Mouse (Mus musculus) heart, embryonic 16.5 days (tissue): ENCODE measurements around the gene Cd59b. TPM values are rescaled to one million over a fixed set of nuclear protein-coding genes. Genes with fewer than 3 reads are reported as not detected.
A peak's percentile ranks its signal among the peaks of the same experiment; 100 is the strongest.
"Not testable (repeated sequence)": the region's sequence is repeated elsewhere in the genome, so short reads cannot be mapped to it uniquely, and the experiment has no call there.

Experiments
- ATAC-seq: fragments of 200-750 bp; cut with Nextera tagmentation; replicated peaks from 2 replicates; pipeline ENCODE4 v1.8.0; 2017; ENCODE audit warnings: moderate number of reproducible peaks; ENCODE audit not compliant: insufficient read depth, low FRiP score; ENCODE audit errors: extremely low read depth
- H3K27ac ChIP-seq: fragments of 300-500 bp; sonication (generic); 2 replicates; pipeline ENCODE4 v1.5.1; 2014; ENCODE audit warnings: mild to moderate bottlenecking, low read length, control low read depth, moderate library complexity
- H3K27me3 ChIP-seq: fragments of 300-500 bp; sonication (generic); 2 replicates; pipeline ENCODE4 v1.6.1; 2014; ENCODE audit warnings: low read length, mixed read lengths; ENCODE audit not compliant: control insufficient read depth, insufficient read depth
- H3K36me3 ChIP-seq: fragments of 300-500 bp; sonication (generic); 2 replicates; pipeline ENCODE4 v1.6.1; 2014; ENCODE audit not compliant: control insufficient read depth, insufficient read depth
- H3K4me1 ChIP-seq: fragments of 300-500 bp; sonication (generic); 2 replicates; pipeline ENCODE4 v1.6.1; 2014; ENCODE audit warnings: low read length, mixed read lengths; ENCODE audit not compliant: control insufficient read depth, insufficient read depth
- H3K4me2 ChIP-seq: fragments of 300-500 bp; sonication (generic); 2 replicates; pipeline ENCODE4 v1.6.1; 2014; ENCODE audit warnings: low read depth, mild to moderate bottlenecking, control low read depth, low read length
- H3K4me3 ChIP-seq: fragments of 300-500 bp; sonication (generic); 2 replicates; pipeline ENCODE4 v1.5.1; 2014; ENCODE audit warnings: mild to moderate bottlenecking, control low read depth, low read length
- H3K9ac ChIP-seq: fragments of 300-500 bp; sonication (generic); 2 replicates; pipeline ENCODE4 v1.6.1; 2014; ENCODE audit warnings: low read length, control low read depth
- H3K9me3 ChIP-seq: fragments of 300-500 bp; sonication (generic); replicated peaks from 2 replicates; pipeline ENCODE4 v1.6.1; 2016; ENCODE audit warnings: low read length; ENCODE audit not compliant: control insufficient read depth
- WGBS: fragments of 180-500 bp; shearing (Covaris S2); extraction: QIAGEN DNeasy Blood & Tissue Kit; methylation state at CpG from one replicate; pipeline ENCODE4 v1.1.7; 2014; 5-methylcytosine and 5-hydroxymethylcytosine counted together
- polyA plus RNA-seq: library from polyadenylated mRNA; unstranded; fragments of >200 nt; fragmentation: Nextera tagmentation; extraction: Ambion mirVana; gene quantifications from 2 replicates; pipeline ENCODE4 v1.2.1, GENCODE M21; 2015

Gene Cd59b
- polyA plus RNA-seq, 1 experiment from 2014 or later, result 4.7 TPM

DNA sequence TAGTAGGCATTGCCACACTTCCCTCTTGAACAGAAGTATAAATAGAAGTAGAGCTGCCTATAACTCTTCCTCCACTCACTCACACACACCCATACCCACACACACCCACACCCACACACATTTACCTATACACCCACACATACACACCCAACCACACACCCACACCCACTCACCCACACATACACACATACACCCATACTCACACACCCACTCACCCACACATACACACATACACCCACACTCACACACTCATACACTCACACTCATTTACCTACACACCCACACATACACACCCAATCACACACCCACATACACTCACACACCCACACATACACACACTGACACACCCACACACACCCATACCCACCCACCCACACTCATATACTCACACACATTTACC, 12.8 kb downstream of the Cd59b start:
- no peak overlapping the region for H3K9ac ChIP-seq
- no peaks in the 10 kb centered on the region for H3K36me3 ChIP-seq
- H3K9me3 ChIP-seq, result no peaks in the 10 kb centered on the region
- no peak overlapping the region for H3K4me2 ChIP-seq
- H3K4me3 ChIP-seq, result no peak overlapping the region
- H3K4me1 ChIP-seq, result no peaks in the 10 kb centered on the region
- no peak overlapping the region for H3K27ac ChIP-seq
- H3K27me3 ChIP-seq, result no peaks in the 10 kb centered on the region
- no peak for ATAC-seq

DNA sequence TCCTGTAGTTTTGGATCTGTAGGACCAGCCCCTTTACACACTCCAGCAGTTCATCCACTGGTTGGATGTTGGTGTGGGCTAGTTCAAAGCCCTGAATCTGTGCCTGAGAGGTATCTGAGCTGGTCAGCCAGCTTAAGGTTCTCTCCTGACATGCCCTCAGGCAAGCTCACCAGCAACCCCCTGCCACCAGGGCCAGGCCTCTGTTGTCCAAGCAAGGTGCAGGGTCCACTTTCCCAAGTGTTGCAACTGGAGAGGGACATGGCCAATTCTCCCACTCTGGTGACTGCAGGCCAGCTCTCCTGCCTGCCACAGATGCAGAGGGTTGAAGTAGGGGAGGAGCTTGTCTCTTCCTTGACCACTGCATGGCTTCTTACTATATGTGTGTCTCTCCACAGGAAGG, 14.4 kb downstream of the Cd59b start:
- H3K4me3 ChIP-seq, H3K9ac ChIP-seq, H3K4me2 ChIP-seq, H3K9me3 ChIP-seq, H3K4me1 ChIP-seq, H3K27ac ChIP-seq, ATAC-seq, H3K36me3 ChIP-seq, H3K27me3 ChIP-seq: not testable (repeated sequence)

DNA sequence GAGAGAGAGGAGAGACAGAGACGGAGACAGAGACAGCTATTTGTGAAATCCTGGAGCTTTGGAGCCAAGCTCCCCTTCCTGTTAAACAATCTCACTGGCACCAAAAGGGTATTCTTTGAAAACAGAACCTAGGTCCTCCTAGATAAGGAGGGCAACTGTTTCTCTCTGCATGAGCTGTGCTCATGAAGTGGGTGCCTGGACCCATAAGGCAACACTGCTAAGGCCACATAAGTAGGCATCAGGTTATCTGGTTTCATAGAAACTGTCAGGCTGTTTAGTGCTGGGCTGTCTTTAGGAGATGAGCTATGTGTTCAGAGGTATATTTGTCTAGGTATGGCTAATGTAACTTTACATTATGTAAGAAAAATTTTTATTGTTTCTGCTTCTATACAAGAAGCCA, 17.9 kb downstream of the Cd59b start:
- not testable (repeated sequence) for H3K27me3 ChIP-seq, ATAC-seq, H3K4me3 ChIP-seq, H3K9ac ChIP-seq, H3K27ac ChIP-seq, H3K36me3 ChIP-seq, H3K4me2 ChIP-seq, H3K9me3 ChIP-seq, H3K4me1 ChIP-seq
- WGBS, result 56% methylated on average over 1 of the region's 1 CpGs

DNA sequence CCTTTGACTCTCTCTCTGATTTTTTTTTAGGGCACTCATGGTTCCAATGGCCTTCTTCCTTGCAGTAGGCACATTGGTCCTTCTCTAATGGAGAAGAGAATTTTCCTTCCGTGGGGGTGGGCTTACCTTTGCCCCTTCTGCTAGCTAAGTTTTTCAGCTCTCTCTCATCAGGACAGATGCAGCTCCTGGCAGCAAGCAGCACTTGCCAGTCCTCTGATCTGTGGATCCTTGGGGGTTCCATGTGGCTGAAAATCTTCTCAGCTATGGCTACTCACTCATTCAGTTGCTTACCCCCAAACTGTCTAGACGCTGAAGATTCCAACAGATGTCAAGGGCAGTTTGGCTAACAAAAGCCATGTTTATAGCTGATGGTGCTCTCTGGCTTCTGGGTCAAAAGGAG, 23.7 kb downstream of the Cd59b start:
- Histone ChIP-seq H3K9me3 (no peaks in the 10 kb centered on the region), H3K4me1 (peaks cover 2% of the 10 kb centered on the region; the same call in 1 of the 2 replicates), H3K4me3 (no peak overlapping the region), H3K9ac (no peak overlapping the region), H3K36me3 (no peaks in the 10 kb centered on the region), H3K4me2 (no peak overlapping the region), H3K27ac (no peak overlapping the region), H3K27me3 (no peaks in the 10 kb centered on the region)
- ATAC-seq, result no peak
- WGBS, result 72% methylated on average over 2 of the region's 2 CpGs

- WGBS, result 5% methylated on average over 15 of the region's 15 CpGs
- Histone ChIP-seq H3K4me3 (peak within 1 kb of the TSS; percentile 74), H3K4me1 (peaks cover 11% of the 10 kb centered on the region), H3K27ac (peak within 1 kb of the TSS; percentile 88), H3K9ac (peak within 1 kb of the TSS; percentile 74), H3K27me3 (no peaks in the 10 kb centered on the region), H3K36me3 (no peaks in the 10 kb centered on the region), H3K9me3 (no peaks in the 10 kb centered on the region), H3K4me2 (peak within 1 kb of the TSS; percentile 64)
- peak; percentile 91 for ATAC-seq
Measured at GRCm38 (mm10) chr2:104095741-104096213, 26.1 kb downstream of the Cd59b start, which contains the start of gene Cd59a. Gene Cd59a (plus strand): TSS chr2:104095801.

DNA sequence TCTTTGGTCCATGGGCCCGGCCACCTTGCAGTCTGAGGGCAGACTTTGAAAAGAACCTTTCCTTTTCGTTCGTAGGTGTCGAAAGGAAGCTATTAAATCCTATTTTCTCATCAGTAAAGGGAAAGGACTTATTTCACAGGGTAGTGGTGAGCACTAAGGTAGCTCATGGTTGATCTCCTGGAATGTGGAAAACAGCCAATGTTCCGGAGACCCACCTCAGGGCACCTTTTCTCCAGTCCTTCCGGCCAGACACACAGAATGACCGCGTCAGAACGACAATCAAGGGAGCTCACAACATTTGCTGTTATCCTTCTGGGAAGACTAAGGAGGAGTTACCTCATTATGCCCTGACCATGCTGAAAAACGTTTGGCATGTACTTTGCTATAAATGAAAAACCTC, 26.6 kb downstream of the Cd59b start:
- Histone ChIP-seq H3K36me3 (no peaks in the 10 kb centered on the region), H3K4me3 (peak overlapping the region; percentile 74), H3K27ac (peak overlapping the region; percentile 88), H3K4me1 (peaks cover 11% of the 10 kb centered on the region), H3K9ac (peak overlapping the region; percentile 74), H3K27me3 (no peaks in the 10 kb centered on the region), H3K9me3 (no peaks in the 10 kb centered on the region), H3K4me2 (peak overlapping the region; percentile 64)
- ATAC-seq, result no peak
- 21% methylated on average over 10 of the region's 10 CpGs for WGBS

DNA sequence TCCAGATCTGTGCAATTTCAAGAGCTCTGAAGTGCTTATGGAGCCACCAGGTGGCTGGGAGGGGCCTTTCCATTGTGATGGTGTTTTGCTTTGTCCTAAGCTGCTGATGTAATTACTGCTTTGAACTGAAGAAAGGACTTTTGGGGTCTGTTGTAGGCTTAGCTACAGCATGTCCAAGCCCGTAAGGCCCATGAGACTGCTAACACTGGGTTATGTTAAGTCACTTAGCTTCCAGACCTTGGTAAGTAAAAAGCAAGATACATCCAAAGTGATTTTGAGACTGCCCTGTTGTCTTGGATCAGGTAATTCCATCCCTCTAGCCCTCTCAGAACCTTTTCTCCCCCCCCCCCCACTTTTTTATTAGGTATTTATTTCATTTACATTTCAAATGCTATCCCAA, 27.1 kb downstream of the Cd59b start:
- H3K9me3 ChIP-seq, H3K9ac ChIP-seq, H3K36me3 ChIP-seq, H3K27me3 ChIP-seq, ATAC-seq: not testable (repeated sequence)
- WGBS, result 68% methylated on average over 1 of the region's 1 CpGs
- Histone ChIP-seq H3K4me1 (peaks cover 11% of the 10 kb centered on the region), H3K27ac (peak overlapping the region; percentile 39; the same call in 1 of the 2 replicates), H3K4me2 (peak overlapping the region; percentile 64), H3K4me3 (peak overlapping the region; percentile 74)

DNA sequence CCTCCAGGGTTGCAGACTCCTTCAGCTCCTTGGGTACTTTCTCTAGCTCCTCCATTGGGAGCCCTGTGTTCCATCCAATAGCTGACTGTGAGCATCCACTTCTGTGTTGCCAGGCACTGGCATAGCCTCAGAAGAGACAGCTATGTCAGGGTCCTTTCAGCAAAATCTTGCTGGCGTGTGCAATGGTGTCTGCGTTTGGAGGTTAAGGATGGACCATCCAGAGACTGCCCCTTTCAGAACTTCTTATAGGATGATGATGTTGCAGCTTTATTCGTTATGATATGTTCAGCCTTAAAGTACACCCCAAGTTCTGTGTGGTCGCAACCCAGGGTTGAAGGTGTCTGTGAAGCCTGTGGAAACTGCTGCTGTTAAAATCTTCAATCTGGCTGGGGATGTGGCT, 27.7 kb downstream of the Cd59b start:
- not testable (repeated sequence) for ATAC-seq, H3K4me3 ChIP-seq, H3K9ac ChIP-seq, H3K27ac ChIP-seq, H3K27me3 ChIP-seq, H3K9me3 ChIP-seq, H3K36me3 ChIP-seq, H3K4me2 ChIP-seq
- peaks cover 11% of the 10 kb centered on the region for H3K4me1 ChIP-seq
- WGBS, result 89% methylated on average over 4 of the region's 4 CpGs

- Histone ChIP-seq H3K36me3 (no peaks in the 10 kb centered on the region), H3K4me1 (peaks cover 17% of the 10 kb centered on the region), H3K4me3 (no peak overlapping the region; the same call in 1 of the 2 replicates), H3K27ac (peak overlapping the region; percentile 31; the same call in 1 of the 2 replicates), H3K4me2 (no peak overlapping the region), H3K27me3 (no peaks in the 10 kb centered on the region), H3K9me3 (no peaks in the 10 kb centered on the region), H3K9ac (no peak overlapping the region)
- peak; percentile 25; the same call in 1 of the 2 replicates for ATAC-seq
- WGBS, result 5% methylated on average over 3 of the region's 3 CpGs
Measured at GRCm38 (mm10) chr2:104098529-104099230, 29.0 kb downstream of the Cd59b start.
